Mouse (Mus musculus) right cerebral cortex, postnatal 36 days (tissue): Measurements from ENCODE around the gene Arhgap24.
"Not testable (repeated sequence)": the region's sequence is repeated elsewhere in the genome, so short reads cannot be mapped to it uniquely, and the experiment has no call there.

Experiments
- DNase-seq, 2 experiments: peaks; one replicate each; pipeline ENCODE4 v3.0.0; 2022; ENCODE audit warnings: low spot score in 2 of 2, mixed read lengths in 1 of 2

Arhgap24 gene

DNA sequence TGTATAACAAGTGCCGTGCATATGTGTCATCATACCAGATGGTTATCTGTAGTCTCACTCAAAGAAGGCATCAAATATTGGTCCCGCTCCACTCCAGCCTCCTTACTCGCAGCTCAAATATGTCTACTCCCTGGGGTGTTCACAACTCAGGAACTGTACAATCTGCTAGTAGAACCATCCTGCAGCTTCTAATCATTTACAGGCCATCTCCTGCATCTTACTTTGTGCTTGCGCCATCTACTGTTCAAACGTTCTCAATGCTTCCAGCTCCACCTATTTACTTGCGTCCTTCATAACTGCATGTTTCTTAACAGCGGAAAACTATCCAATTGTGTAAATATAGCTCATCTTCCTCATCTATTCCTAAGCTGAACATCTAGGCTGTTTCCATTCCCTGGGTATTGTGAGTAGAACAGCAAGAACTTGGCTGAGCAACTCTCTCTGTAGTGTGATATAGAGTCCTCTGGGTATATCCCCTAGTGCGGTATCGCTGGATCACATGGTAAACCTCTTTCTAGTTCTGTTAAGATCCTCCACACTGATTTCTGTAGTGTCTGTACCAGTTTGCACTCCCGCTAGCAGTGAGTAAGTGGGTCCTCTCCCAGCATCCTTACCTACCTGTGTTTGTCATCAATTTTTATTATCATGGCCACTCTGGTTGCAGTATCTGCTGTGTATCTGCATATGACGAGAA, 393.6 kb downstream of the Arhgap24 start:
- peak; percentile 41 to 47 for DNase-seq

DNA sequence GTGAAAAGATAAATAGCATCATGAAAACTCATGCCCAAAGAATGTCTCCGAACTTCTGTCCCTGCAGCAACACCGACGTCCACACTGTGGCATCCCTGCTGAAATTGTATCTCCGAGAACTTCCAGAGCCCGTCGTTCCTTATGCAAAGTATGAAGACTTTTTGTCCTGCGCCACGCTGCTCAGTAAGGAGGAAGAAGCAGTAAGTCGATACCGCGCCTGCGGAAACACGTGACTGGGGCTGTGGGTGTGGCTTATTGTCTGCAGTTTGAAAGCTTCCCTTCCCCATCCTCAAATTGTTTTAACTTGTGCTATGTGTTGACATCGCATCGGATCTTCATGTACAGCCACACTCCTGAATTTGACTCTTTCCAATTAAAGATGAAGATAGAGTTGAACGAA, 394.4 kb downstream of the Arhgap24 start:
- DNase-seq, result no peak

DNA sequence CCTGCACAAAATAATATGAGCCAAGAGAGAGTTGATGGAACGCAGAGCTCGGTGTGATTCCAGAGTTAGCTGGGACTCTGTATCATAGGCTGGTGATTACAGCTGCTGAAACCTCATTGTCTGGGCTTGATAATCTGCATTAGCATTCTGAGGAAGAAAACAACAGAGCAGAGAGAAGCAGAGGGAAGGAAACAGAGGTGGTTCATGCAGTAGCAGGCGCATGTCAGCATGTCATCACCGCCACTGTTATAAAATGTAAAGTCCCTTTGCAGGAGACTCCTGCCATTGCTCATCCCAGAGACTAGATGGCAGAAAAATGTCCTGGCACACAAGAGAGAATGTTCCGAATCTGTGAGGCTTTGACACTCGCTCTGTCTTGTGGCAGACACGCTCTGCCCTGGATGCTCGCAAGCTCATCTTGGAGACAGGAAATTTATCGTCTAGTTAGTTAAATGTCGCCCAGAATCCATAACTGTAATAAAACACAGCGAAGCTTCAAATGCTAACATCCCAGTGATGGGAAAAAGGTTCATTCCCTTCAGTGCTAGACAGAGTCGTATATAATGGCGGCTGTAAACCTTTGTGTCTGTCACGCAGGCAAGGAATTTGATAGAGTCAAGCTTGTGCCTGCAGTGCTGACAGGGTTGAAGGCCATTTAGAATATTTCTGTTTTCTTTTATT, 407.4 kb downstream of the Arhgap24 start:
- no peak for DNase-seq

DNA sequence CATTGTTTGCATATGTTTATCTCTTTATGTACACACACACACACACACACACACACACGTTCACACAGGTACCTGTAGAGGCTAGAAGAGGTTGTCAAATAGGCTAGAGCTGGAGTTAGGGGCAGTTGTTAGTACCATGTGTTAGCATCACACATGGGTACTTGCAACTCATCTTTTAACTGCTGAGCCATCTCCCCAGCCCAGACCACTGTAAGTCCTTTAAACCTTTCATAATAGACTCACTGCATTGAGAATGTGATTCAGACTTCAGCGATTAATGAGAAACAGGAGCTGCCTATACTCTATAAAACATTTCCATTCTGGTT, 407.9 kb downstream of the Arhgap24 start:
- no peak for DNase-seq

DNA sequence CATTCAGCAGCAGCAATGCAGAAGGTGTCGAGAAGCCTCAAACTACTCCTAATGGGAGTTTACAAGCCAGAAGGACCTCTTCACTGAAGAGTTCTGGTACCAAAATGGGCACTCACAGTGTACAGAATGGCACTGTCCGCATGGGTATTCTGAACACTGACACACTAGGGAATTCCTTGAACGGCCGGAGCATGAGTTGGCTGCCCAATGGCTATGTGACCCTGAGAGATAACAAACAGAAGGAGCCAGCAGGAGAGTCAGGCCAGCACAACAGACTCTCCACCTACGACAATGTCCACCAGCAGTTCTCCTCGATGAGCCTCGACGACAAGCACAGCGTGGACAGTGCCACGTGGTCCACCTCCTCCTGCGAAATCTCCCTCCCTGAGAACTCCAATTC, 411.0 kb downstream of the Arhgap24 start:
- no peak for DNase-seq

DNA sequence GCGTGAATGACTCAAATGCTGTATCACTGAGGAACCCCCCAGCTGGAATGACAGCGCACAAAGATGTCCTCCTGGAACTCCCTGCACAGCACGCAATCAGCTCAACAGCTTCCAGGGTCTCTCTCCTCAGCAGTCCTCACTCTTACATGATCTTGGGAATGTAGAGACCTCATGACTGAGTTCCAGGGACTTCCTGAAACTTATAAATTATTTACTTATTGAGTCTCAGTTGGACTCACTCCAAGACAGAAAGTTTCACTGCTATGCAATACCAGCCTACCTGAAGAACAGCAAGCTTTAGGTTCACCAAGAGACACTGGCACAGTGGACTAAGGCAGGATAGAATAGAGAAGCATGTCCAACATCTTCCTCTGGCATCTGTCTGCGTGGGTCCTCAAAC, 417.1 kb downstream of the Arhgap24 start:
- DNase-seq, result no peak

DNA sequence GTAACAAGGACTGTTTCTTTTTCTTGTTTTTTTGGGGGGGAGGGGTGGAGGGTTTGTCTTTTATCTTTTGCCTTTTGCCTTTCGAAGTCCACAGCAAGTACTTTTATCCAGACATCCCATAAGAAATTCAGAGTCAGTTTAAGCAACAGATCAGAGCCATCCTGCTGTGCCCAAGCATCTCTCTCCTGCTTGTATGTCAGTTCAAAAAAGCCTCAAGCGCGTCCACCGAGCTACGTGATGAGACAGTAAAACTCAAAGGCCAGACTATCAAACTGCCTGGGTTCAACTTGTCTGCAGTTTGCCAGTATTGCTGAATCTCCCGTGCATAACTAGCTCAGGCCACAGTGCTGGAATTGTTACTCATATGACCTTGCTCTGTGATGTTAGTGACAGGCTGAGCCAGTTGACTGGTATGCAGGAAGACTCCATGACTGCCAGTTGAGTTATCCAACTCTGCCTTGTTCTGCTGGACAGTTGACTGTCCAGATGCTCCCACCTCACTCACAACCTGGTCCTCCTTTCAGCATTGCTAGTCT, 418.6 kb downstream of the Arhgap24 start:
- no peak for DNase-seq

DNA sequence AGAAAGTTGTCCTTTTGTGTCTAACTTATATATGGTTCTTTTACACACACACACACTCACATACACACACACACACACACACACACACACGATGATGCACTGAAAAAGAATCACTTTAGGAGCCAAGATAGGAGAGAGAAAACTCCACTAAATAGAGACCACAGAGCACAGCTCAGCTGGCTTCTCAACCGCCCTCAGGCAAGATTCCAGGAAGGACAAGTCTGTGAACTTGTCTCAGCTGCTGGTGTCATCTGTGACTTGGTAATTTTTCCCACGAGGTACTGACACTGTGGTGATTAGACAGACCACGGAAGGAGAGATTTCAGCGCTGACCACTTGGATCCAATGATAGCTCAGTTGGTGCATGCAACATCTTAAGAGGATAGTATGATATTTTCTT, 420.0 kb downstream of the Arhgap24 start:
- DNase-seq, result no peak

DNA sequence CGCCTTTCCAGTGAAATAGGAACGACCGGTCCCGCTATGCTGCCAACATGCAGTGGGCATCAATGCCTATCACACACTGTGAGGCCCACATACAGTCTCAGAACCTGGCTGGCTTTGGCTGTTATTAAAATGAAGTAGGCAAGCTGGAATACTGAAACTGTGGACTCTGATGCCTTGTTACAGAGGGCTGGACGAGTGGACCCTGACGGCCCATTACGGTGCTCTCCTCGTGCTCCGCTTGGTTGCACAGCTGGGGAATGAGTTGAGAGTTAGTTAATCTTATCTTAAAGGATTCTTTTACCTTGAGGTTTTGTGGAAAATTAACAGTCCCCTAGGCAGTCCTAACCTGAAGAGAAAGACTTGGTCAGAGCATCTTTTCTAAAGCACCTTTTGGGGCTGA, 422.3 kb downstream of the Arhgap24 start:
- no peak for DNase-seq

DNA sequence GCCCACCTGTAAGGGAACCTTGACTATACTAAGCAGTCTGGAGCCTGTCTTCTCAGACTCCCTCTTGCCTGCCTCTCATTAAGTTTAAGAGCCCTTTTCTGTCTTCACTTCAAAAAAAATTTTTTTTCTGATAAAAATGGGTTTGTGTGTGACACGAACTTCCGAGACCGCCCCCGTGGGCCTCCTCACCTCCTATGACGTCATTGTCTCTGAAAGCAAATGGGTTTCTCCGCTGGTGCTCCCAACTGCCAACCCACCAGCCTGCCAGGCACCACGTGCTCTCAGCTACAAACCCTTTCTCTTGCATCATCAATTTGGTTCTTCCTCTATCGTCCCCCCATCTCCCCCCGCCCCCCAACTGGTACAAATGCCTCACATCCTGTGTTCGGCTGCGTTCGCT, 422.9 kb downstream of the Arhgap24 start:
- DNase-seq, result no peak

DNA sequence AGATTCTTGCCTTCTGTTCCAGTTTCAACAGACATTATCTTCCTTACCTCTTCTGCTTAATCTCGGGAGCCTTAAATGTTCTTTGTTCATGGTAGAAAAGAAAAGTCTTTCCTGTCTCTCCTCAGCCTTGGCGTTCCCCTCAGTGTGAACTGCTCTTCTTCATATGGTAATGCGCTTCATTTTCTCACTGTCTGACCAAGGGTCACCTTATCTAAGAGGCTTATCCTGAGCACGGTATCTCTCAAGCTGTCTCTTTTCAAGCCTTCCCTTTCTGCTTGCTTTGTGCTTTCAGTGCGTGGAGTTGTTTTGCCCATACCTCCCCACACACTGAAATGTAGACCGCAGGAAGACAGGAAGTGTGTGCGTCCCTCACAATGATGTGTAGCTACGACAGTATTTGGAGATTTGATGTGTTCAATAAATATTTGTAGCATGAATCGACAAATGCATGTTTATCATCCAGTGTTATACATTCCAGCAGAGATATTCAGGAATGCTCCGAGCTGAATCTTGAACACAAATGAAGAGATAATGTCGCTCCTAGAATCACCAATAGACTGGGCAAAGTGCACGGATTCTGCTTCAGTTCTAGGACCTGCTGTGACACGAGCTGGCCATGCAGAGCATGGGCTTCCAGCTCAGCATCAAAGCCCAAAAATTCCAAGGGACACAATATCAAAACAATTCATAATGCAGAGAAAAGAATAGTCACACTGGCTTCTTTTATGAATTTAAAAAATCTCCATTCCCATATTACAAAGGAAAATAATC, 424.4 kb downstream of the Arhgap24 start:
- no peak for DNase-seq

DNA sequence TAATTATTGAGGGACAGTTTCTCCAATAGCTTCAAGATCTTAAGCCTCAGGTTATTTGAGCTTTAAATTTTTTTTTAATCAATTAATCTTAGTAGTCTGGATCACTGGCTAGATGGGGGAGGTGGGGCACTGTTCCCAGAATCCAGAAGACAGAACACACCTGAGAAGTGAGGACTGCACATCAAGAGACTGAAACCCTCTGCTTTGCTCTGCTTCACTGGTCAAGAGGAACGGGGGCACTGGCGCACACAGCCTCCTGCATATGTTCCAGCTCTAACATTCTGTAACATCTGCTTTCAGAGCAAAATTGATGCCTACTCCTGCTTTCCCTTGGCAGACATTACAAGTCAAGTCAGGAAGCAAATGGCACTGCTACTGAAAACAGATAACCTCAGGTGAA, 439.0 kb downstream of the Arhgap24 start:
- no peak for DNase-seq

DNA sequence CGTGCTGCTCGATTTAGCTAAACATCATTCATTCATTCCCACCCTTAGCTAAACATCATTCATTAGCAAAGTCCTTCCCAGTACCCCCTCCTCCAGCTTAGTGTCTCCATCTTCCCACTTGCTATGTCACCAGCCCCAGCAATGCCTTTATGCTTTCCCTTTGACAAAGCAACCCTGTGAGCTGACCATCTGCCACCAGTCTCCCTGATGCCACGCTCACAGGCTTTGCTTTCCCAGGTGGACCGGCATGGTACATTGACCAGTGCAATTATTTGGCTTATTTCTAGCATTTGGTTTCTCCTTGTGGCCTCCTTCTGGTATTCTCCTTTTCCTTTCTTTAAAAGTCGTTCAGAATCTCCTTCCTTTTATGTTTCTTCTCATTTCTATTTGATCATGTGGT, 445.6 kb downstream of the Arhgap24 start:
- no peak for DNase-seq

DNA sequence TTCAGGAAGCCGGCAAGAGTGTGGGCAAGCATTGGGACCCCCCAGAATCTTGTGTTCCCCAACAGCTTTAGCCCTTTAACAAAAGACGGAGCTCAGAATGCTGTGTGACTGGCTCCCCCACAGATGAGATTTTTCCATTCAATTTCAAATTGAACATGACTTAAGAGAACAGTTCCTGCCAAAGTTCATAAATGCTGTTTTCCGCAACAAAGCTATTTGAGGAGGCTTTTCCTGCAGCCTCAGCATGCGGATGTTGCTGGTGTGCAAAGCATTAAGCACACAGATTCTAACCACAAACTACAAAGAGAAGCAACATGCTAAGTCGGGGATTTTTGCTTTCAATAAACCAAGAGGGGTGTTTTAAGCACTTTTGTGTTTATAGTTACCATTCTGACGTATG, 449.0 kb downstream of the Arhgap24 start:
- DNase-seq, result no peak

DNA sequence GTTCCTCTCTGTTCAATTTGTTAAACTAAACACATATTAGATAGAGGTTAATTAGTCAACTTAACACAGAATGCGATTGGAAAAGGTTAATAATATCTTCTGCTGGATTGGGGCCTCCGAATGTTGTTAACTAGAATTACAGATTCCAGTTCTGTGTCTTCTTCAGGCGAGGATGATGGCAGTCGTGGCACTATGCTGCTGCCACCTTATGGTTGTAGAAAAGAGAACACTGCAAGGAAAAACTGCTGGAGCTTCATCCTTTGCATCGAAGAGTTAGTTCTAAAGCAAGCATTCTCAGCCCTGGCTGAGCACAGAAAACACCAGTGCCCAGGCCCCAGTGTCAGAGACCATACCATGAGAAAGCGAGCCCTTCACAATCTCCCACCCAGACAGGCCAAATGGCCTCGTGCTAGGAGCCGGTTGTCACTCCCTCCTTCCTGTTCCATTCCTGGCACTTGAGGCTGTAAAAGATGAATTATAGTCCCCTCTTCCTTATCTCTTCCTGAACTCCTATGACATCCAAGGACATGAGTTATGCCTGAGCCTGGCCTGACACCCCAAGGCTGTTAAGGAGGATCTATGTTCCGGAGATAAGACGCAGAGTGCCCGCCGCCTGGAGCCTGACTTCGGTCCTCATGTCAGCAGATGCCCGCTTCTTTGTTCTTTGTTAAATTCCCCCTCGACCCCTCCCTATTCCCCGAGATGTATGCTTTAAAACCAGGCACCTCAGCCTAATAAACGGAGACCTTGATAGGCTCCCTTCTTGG, 462.9 kb downstream of the Arhgap24 start:
- not testable (repeated sequence) for DNase-seq

DNA sequence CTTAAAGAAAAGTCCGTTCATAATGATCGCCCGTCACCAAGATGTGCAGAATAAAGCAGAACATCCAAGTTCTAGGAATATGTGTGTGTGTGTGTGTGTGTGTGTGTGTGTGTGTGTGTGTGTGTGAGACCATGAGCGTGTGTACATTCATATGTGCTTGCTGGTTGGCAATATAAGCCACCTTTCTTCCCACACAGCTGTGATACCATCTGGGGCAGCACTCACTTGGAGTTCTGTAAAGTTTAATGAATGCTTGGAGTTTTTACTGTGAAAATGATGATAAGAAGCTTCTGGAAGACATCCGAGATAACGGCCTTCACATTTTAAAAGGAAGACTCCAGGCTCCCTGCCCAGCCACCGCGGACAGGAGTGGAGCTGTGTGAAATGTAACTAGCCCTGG, 465.4 kb downstream of the Arhgap24 start:
- DNase-seq, result peak in 1 of 2 experiments; percentile 44

DNA sequence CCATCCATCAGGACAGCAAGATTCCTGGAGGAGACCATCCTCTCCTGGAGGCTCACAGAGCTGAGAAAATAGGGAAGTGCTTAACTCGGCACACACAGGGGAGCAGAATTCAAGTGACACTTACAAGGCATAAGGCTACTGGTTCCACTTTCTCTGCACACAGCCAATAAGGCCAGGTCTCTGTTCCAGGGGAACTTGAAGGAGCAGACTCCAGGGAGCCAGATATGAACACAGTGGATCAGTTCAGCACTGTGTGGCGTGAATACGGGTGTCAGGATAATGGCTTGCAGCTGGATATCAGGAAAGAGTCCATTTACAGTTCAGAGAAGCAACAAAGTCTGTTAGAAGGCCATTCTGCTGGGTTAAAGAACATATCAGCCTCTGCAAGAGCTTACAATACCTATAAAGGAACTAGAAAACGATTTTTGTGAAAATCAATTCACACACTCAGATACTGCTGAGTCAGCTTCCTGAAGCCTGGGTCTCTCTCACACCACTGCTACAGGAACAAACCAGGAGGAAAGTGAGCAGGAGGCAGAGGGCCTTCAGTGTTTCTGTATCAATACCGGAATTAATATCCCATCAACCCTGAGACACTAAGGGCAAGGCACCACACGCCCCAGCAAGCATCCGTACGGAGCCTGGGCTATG, 466.0 kb downstream of the Arhgap24 start:
- DNase-seq, result no peak
